Comparison of ENCODE assay signal across 12 mouse cellular contexts in genomic region chr9:70914659-70915355, GRCm38 (mm10). TPM values are rescaled to one million over a fixed set of nuclear protein-coding genes. Genes with fewer than 3 reads are reported as not detected.
DNase-seq lines count a peak whose midpoint lies in the region; ATAC-seq and TF ChIP-seq lines count a peak whose summit lies in the region.
"Had no signal": no experiment of that assay in that cellular context is flagged by ENCODE, and none has a peak within 500 bp of the region (broad histone marks: within the 10 kb centered on the region; RNA-seq: fewer than 3 reads in every experiment).

No protein-coding gene starts in this region.

- H3K4me2 ChIP-seq in kidney, embryonic 14.5 days (replicated peaks; ENCODE audit: low read depth, low read length): no peak overlapping the region
- peak overlapping the region; percentile 61 for H3K4me2 ChIP-seq in liver, embryonic 14.5 days (ENCODE audit: low read depth)
- no peak overlapping the region for H3K4me2 ChIP-seq in midbrain, embryonic 16.5 days (ENCODE audit: low read length)
- H3K4me2 ChIP-seq in hindbrain, embryonic 16.5 days (ENCODE audit: low read length): no peak overlapping the region
- H3K4me2 ChIP-seq: forebrain, embryonic 12.5 days had no signal

- H3K36me3 ChIP-seq in kidney, embryonic 14.5 days (ENCODE audit: control insufficient read depth, insufficient read depth, low read length): no peaks in the 10 kb centered on the region
- no peaks in the 10 kb centered on the region for H3K36me3 ChIP-seq in liver, embryonic 14.5 days (replicated peaks; ENCODE audit: control insufficient read depth, insufficient read depth, low read depth)
- H3K36me3 ChIP-seq in midbrain, embryonic 16.5 days (ENCODE audit: control insufficient read depth, insufficient read depth, low read length): no peaks in the 10 kb centered on the region
- no peaks in the 10 kb centered on the region for H3K36me3 ChIP-seq in hindbrain, embryonic 16.5 days (ENCODE audit: control insufficient read depth, insufficient read depth, low read length)
- H3K36me3 ChIP-seq: forebrain, embryonic 12.5 days had no signal

- TF ChIP-seq CTCF in liver, embryonic 14.5 days (IDR thresholded peaks at IDR 0.05; ENCODE audit: low read depth): peak; percentile 58

- DNase-seq in kidney, adult 9 months: no peak
- DNase-seq in MN1 (ENCODE audit: low spot score): peak; percentile 6
- DNase-seq in embryo, embryonic 10.5 days (ENCODE audit: low spot score): peak; percentile 36
- peak in 2 of 3 experiments; percentile 51 to 79 for DNase-seq in liver, embryonic 14.5 days (ENCODE audit: low read depth in 3 of 3, low spot score in 3 of 3)
- no peak for DNase-seq in adrenal gland, postnatal 14 days
- DNase-seq: cerebellum, postnatal 14 days; lung, postnatal 4 days had no signal

- no peaks in the 10 kb centered on the region for H3K27me3 ChIP-seq in kidney, embryonic 14.5 days (ENCODE audit: control insufficient read depth, insufficient read depth, low read length)
- H3K27me3 ChIP-seq in liver, embryonic 14.5 days (ENCODE audit: control insufficient read depth, insufficient read depth, low read length): no peaks in the 10 kb centered on the region
- no peaks in the 10 kb centered on the region for H3K27me3 ChIP-seq in midbrain, embryonic 16.5 days (ENCODE audit: control insufficient read depth, insufficient read depth, low read depth, low read length)
- no peaks in the 10 kb centered on the region for H3K27me3 ChIP-seq in hindbrain, embryonic 16.5 days (replicated peaks; ENCODE audit: control insufficient read depth, insufficient read depth, low read length)
- H3K27me3 ChIP-seq: forebrain, embryonic 12.5 days had no signal

- no peaks in the 10 kb centered on the region for H3K9me3 ChIP-seq in kidney, embryonic 14.5 days (ENCODE audit: control insufficient read depth, low read length)
- H3K9me3 ChIP-seq in liver, embryonic 14.5 days (ENCODE audit: control insufficient read depth, low read length): no peaks in the 10 kb centered on the region
- no peaks in the 10 kb centered on the region for H3K9me3 ChIP-seq in midbrain, embryonic 16.5 days (replicated peaks; ENCODE audit: control insufficient read depth, low read length, poor library complexity, severe bottlenecking)
- no peaks in the 10 kb centered on the region for H3K9me3 ChIP-seq in hindbrain, embryonic 16.5 days (ENCODE audit: control insufficient read depth, low read length)
- H3K9me3 ChIP-seq: forebrain, embryonic 12.5 days had no signal

- WGBS in kidney, embryonic 14.5 days: 44% methylated on average over 10 of the region's 10 CpGs
- WGBS in liver, embryonic 14.5 days (ENCODE audit: insufficient replicate concordance): 23% methylated on average over 10 of the region's 10 CpGs
- 76% methylated on average over 10 of the region's 10 CpGs for WGBS in midbrain, embryonic 16.5 days
- WGBS in hindbrain, embryonic 16.5 days: 70% methylated on average over 10 of the region's 10 CpGs

- H3K4me1 ChIP-seq in kidney, embryonic 14.5 days (ENCODE audit: control insufficient read depth, insufficient read depth, low read length): peaks cover 8% of the 10 kb centered on the region
- H3K4me1 ChIP-seq in liver, embryonic 14.5 days (replicated peaks; ENCODE audit: control insufficient read depth in 2 of 2, insufficient read depth in 2 of 2, low read length in 1 of 2): peaks cover 37 to 51% of the 10 kb centered on the region in 2 experiments
- H3K4me1 ChIP-seq in midbrain, embryonic 16.5 days (ENCODE audit: control insufficient read depth, insufficient read depth, low read length): no peaks in the 10 kb centered on the region
- peaks cover 4% of the 10 kb centered on the region for H3K4me1 ChIP-seq in hindbrain, embryonic 16.5 days (ENCODE audit: control insufficient read depth, insufficient read depth, low read depth, low read length)
- H3K4me1 ChIP-seq: forebrain, embryonic 12.5 days had no signal

- H3K4me3 ChIP-seq in kidney, embryonic 14.5 days (ENCODE audit: low read length): no peak overlapping the region
- H3K4me3 ChIP-seq in liver, embryonic 14.5 days (ENCODE audit: insufficient read depth in 1 of 2, low read depth in 2 of 2, low read length in 2 of 2): peak overlapping the region in 1 of 2 experiments; percentile 1; a peak in 1 of 4 replicates
- no peak overlapping the region for H3K4me3 ChIP-seq in midbrain, embryonic 16.5 days (ENCODE audit: low read depth, low read length)
- no peak overlapping the region for H3K4me3 ChIP-seq in hindbrain, embryonic 16.5 days (ENCODE audit: low read length)
- H3K4me3 ChIP-seq: forebrain, embryonic 12.5 days had no signal

- ATAC-seq in kidney, embryonic 14.5 days (ENCODE audit: low FRiP score, low TSS enrichment): peak; percentile 45
- peak; percentile 98 for ATAC-seq in liver, embryonic 14.5 days (ENCODE audit: insufficient read depth)
- no peak for ATAC-seq in midbrain, embryonic 16.5 days
- no peak for ATAC-seq in hindbrain, embryonic 16.5 days
- ATAC-seq: inflammation-experienced regulatory T-cells, adult 6 months had no signal

- H3K9ac ChIP-seq in kidney, embryonic 14.5 days (ENCODE audit: low read depth, low read length): no peak overlapping the region
- H3K9ac ChIP-seq in liver, embryonic 14.5 days (replicated peaks): peak overlapping the region; percentile 66
- H3K9ac ChIP-seq in midbrain, embryonic 16.5 days (ENCODE audit: low read depth, low read length): no peak overlapping the region
- H3K9ac ChIP-seq in hindbrain, embryonic 16.5 days (ENCODE audit: low read depth, low read length): no peak overlapping the region
- H3K9ac ChIP-seq: forebrain, embryonic 12.5 days had no signal

- H3K27ac ChIP-seq in kidney, embryonic 14.5 days (ENCODE audit: low read depth, low read length): no peak overlapping the region
- H3K27ac ChIP-seq in liver, embryonic 14.5 days: peak overlapping the region; percentile 89
- no peak overlapping the region for H3K27ac ChIP-seq in midbrain, embryonic 16.5 days (ENCODE audit: low read length)
- no peak overlapping the region for H3K27ac ChIP-seq in hindbrain, embryonic 16.5 days (ENCODE audit: low read depth, low read length)
- H3K27ac ChIP-seq: forebrain, embryonic 12.5 days had no signal

- TF ChIP-seq EP300 in liver, embryonic 14.5 days (IDR thresholded peaks at IDR 0.05; ENCODE audit: low read depth): peak; percentile 79

RNA-seq across cellular contexts. Expression of gene Lipc, which starts 37.2 kb away (rescaled TPM):
- 0.47 and 0.79 TPM in 2 replicates for polyA plus RNA-seq in kidney, embryonic 14.5 days (2014; fragmentation: Nextera tagmentation; extraction: Ambion mirVana)
- polyA plus RNA-seq in liver, embryonic 14.5 days (2012; rRNA removed): 19.3 and 22.4 TPM in 2 replicates
- 26.8 and 30.3 TPM in 2 replicates for polyA plus RNA-seq in liver, embryonic 14.5 days (2014; fragmentation: Nextera tagmentation; extraction: Ambion mirVana)
- 0.19 and 0.31 TPM in 2 replicates for polyA plus RNA-seq in midbrain, embryonic 16.5 days (2015; fragmentation: Nextera tagmentation; extraction: Ambion mirVana)
- 0.26 TPM in 1 of 2 replicates, not detected in the other for polyA plus RNA-seq in hindbrain, embryonic 16.5 days (2015; fragmentation: Nextera tagmentation; extraction: Ambion mirVana)
- total RNA-seq in adrenal gland, postnatal 14 days (2021): 1.4 and 32.7 TPM in 2 replicates
- polyA plus RNA-seq: forebrain, embryonic 12.5 days; inflammation-experienced regulatory T-cells, adult 6 months had no signal

Comparison
In these comparisons a context has a peak if more than half of its experiments do, and no peak if none do; other contexts are left out.
1. ATAC-seq: peak in kidney, embryonic 14.5 days (single experiment) and liver, embryonic 14.5 days (single experiment); none in midbrain, embryonic 16.5 days (single experiment) and hindbrain, embryonic 16.5 days (single experiment).
2. DNase-seq: peak in MN1 (single experiment), embryo, embryonic 10.5 days (single experiment) and liver, embryonic 14.5 days (2 of 3); none in kidney, adult 9 months (single experiment) and adrenal gland, postnatal 14 days (single experiment).
3. RNA of gene Lipc, which starts 37.2 kb away (polyA plus RNA-seq): 19.3 to 30.3 TPM in liver, embryonic 14.5 days; 0.47 to 0.79 TPM in kidney, embryonic 14.5 days, 0.26 TPM in hindbrain, embryonic 16.5 days and 0.19 to 0.31 TPM in midbrain, embryonic 16.5 days; every median in the first group is over 10 times any median in the second.